ENCODE assay signal across 8 mouse cellular contexts in genomic region chr4:150870963-150871391, GRCm38 (mm10). TPM values are rescaled to one million over a fixed set of nuclear protein-coding genes. Genes with fewer than 3 reads are reported as not detected.
DNase-seq lines count a peak whose midpoint lies in the region; ATAC-seq and TF ChIP-seq lines count a peak whose summit lies in the region.

No protein-coding gene starts in this region.

- H3K9ac ChIP-seq in kidney, postnatal 0 days (ENCODE audit: low read depth, low read length): no peak overlapping the region
- H3K9ac ChIP-seq in embryonic facial prominence, embryonic 11.5 days (replicated peaks; ENCODE audit: low read length): no peak overlapping the region
- no peak overlapping the region for H3K9ac ChIP-seq in lung, embryonic 15.5 days

- ATAC-seq in kidney, postnatal 0 days (replicated peaks; ENCODE audit: low FRiP score, low read depth): no peak
- ATAC-seq in embryonic facial prominence, embryonic 11.5 days (replicated peaks; ENCODE audit: insufficient number of reproducible peaks, low FRiP score, low TSS enrichment, low read depth): no peak
- ATAC-seq in lung, embryonic 15.5 days (ENCODE audit: borderline replicate concordance, extremely low read depth, low FRiP score, low TSS enrichment): peak; percentile 41; the same call in 1 of the 2 replicates

- H3K4me1 ChIP-seq in kidney, postnatal 0 days (replicated peaks; ENCODE audit: insufficient read depth, low read length): peaks cover 26% of the 10 kb centered on the region; the same call in 1 of the 2 replicates
- peaks cover 10% of the 10 kb centered on the region for H3K4me1 ChIP-seq in embryonic facial prominence, embryonic 11.5 days (ENCODE audit: control insufficient read depth, insufficient read depth, low read length)
- H3K4me1 ChIP-seq in lung, embryonic 15.5 days: peaks cover 38% of the 10 kb centered on the region

- no peak overlapping the region for H3K4me3 ChIP-seq in kidney, postnatal 0 days (replicated peaks; ENCODE audit: low read depth, low read length)
- H3K4me3 ChIP-seq in embryonic facial prominence, embryonic 11.5 days (ENCODE audit: low read depth, low read length): no peak overlapping the region
- no peak overlapping the region for H3K4me3 ChIP-seq in lung, embryonic 15.5 days

- H3K27ac ChIP-seq in kidney, postnatal 0 days: peak overlapping the region; percentile 6
- H3K27ac ChIP-seq in embryonic facial prominence, embryonic 11.5 days (replicated peaks; ENCODE audit: low read depth, low read length): peak overlapping the region; percentile 35; the same call in 1 of the 2 replicates
- H3K27ac ChIP-seq in lung, embryonic 15.5 days: peak overlapping the region; percentile 83

- DNase-seq in adrenal gland, adult 2 months: peak; percentile 30
- no peak for DNase-seq in adrenal gland, postnatal 25 days
- no peak for DNase-seq in kidney, postnatal 0 days (ENCODE audit: low spot score)
- no peak for DNase-seq in kidney, postnatal 10 days
- DNase-seq in embryonic facial prominence, embryonic 11.5 days (ENCODE audit: low spot score): no peak
- DNase-seq in cerebellum, adult 9-10 months: no peak
- DNase-seq in cerebellum, adult 9-11 months: no peak

- WGBS in kidney, postnatal 0 days: 82% methylated on average over 13 of the region's 13 CpGs
- WGBS in embryonic facial prominence, embryonic 11.5 days: 80% methylated on average over 13 of the region's 13 CpGs
- WGBS in lung, embryonic 15.5 days: 63% methylated on average over 13 of the region's 13 CpGs

- H3K4me2 ChIP-seq in kidney, postnatal 0 days (ENCODE audit: low read length): no peak overlapping the region
- no peak overlapping the region for H3K4me2 ChIP-seq in embryonic facial prominence, embryonic 11.5 days (ENCODE audit: low read depth, low read length)
- H3K4me2 ChIP-seq in lung, embryonic 15.5 days: no peak overlapping the region

- no peak for TF ChIP-seq CTCF in kidney, postnatal 0 days (IDR thresholded peaks at IDR 0.05; ENCODE audit: low read depth)

- H3K9me3 ChIP-seq in kidney, postnatal 0 days (replicated peaks; ENCODE audit: low read length): no peaks in the 10 kb centered on the region
- no peaks in the 10 kb centered on the region for H3K9me3 ChIP-seq in embryonic facial prominence, embryonic 11.5 days (replicated peaks; ENCODE audit: control insufficient read depth, low read length)
- H3K9me3 ChIP-seq in lung, embryonic 15.5 days: no peaks in the 10 kb centered on the region

- H3K36me3 ChIP-seq in kidney, postnatal 0 days (ENCODE audit: insufficient read depth, low read length): peaks cover 21% of the 10 kb centered on the region; the same call in 1 of the 2 replicates
- H3K36me3 ChIP-seq in embryonic facial prominence, embryonic 11.5 days (replicated peaks; ENCODE audit: control insufficient read depth, insufficient read depth, low read depth, low read length): 0 out of 2 replicates have a peak, but pooled peaks cover 2% of the 10 kb centered on the region
- peaks cover 23% of the 10 kb centered on the region for H3K36me3 ChIP-seq in lung, embryonic 15.5 days

- no peaks in the 10 kb centered on the region for H3K27me3 ChIP-seq in kidney, postnatal 0 days (ENCODE audit: insufficient read depth, low read length)
- no peaks in the 10 kb centered on the region for H3K27me3 ChIP-seq in embryonic facial prominence, embryonic 11.5 days (ENCODE audit: control insufficient read depth, insufficient read depth, low read length)
- H3K27me3 ChIP-seq in lung, embryonic 15.5 days: no peaks in the 10 kb centered on the region

RNA-seq across cellular contexts. Expression of gene Errfi1, which starts 17.3 kb away (rescaled TPM):
- total RNA-seq in adrenal gland, adult 2 months (2021): 10 to 100 TPM; 41.7 to 49.8 TPM
- 12.1 and 12.6 TPM in 2 replicates for polyA plus RNA-seq in adrenal gland, adult 2 months (2012; rRNA removed)
- total RNA-seq in adrenal gland, postnatal 25 days (2021): 23.4 and 32.5 TPM in 2 replicates
- polyA plus RNA-seq in kidney, postnatal 0 days (2015; fragmentation: Nextera tagmentation; extraction: Ambion mirVana): 34.1 and 35.5 TPM in 2 replicates
- polyA plus RNA-seq in embryonic facial prominence, embryonic 11.5 days (2014; fragmentation: Nextera tagmentation; extraction: Ambion mirVana): 30.7 and 31.8 TPM in 2 replicates
- 41.7 and 42.7 TPM in 2 replicates for polyA plus RNA-seq in lung, embryonic 15.5 days (2015; fragmentation: Nextera tagmentation; extraction: Ambion mirVana)

RNA-seq across cellular contexts. Expression of gene Park7, which starts 43.3 kb away (rescaled TPM):
- 100 to 1,000 TPM; 274 to 292 TPM for total RNA-seq in adrenal gland, adult 2 months (2021)
- polyA plus RNA-seq in adrenal gland, adult 2 months (2012; rRNA removed): 73.0 and 78.6 TPM in 2 replicates
- total RNA-seq in adrenal gland, postnatal 25 days (2021): 284 and 290 TPM in 2 replicates
- 419 and 424 TPM in 2 replicates for polyA plus RNA-seq in kidney, postnatal 0 days (2015; fragmentation: Nextera tagmentation; extraction: Ambion mirVana)
- 443 and 467 TPM in 2 replicates for polyA plus RNA-seq in embryonic facial prominence, embryonic 11.5 days (2014; fragmentation: Nextera tagmentation; extraction: Ambion mirVana)
- 423 and 449 TPM in 2 replicates for polyA plus RNA-seq in lung, embryonic 15.5 days (2015; fragmentation: Nextera tagmentation; extraction: Ambion mirVana)

RNA-seq across cellular contexts. Expression of gene Tnfrsf9, which starts 43.4 kb away (rescaled TPM):
- under 1 TPM in 1 of 2 experiments, not detected in 1; 0.45 TPM for total RNA-seq in adrenal gland, adult 2 months (2021)
- polyA plus RNA-seq in adrenal gland, adult 2 months (2012; rRNA removed): 0.10 TPM in 1 of 2 replicates, not detected in the other
- 0.15 TPM in 1 of 2 replicates, not detected in the other for total RNA-seq in adrenal gland, postnatal 25 days (2021)
- polyA plus RNA-seq in kidney, postnatal 0 days (2015; fragmentation: Nextera tagmentation; extraction: Ambion mirVana): 0.13 TPM in 2 replicates
- polyA plus RNA-seq in embryonic facial prominence, embryonic 11.5 days (2014; fragmentation: Nextera tagmentation; extraction: Ambion mirVana): 0.24 and 0.36 TPM in 2 replicates
- 0.26 and 0.29 TPM in 2 replicates for polyA plus RNA-seq in lung, embryonic 15.5 days (2015; fragmentation: Nextera tagmentation; extraction: Ambion mirVana)

Comparison
In these comparisons a context has a peak if more than half of its experiments do, and no peak if none do; other contexts are left out.
1. H3K27ac ChIP-seq: peak in every context shown above with its lines; median percentile 83 in lung, embryonic 15.5 days; 35 in embryonic facial prominence, embryonic 11.5 days; 6 in kidney, postnatal 0 days.